Mouse (Mus musculus) megakaryocyte-erythroid progenitor cell, adult 5 weeks (primary cell): Measurements from ENCODE around the gene Ubn2. TPM values are rescaled to one million over a fixed set of nuclear protein-coding genes. Genes with fewer than 3 reads are reported as not detected.

Experiments used
- polyA plus RNA-seq: library from polyadenylated mRNA; stranded (reverse); fragments of >175 nt; gene quantifications from 2 replicates; pipeline ENCODE4 v1.2.3, GENCODE M21; 2012

Ubn2 gene
- 3.0 and 4.4 TPM in 2 replicates for polyA plus RNA-seq

GRCm38 (mm10) chr6:38433261-38434033 lies at the start of gene Ubn2:
Gene Ubn2 (plus strand): TSS chr6:38433950.

GRCm38 (mm10) chr6:38533428-38534405 lies 100.0 kb downstream of the Ubn2 start, which contains the start of gene Fmc1:
Gene Fmc1 (plus strand): TSS chr6:38533502.

DNA sequence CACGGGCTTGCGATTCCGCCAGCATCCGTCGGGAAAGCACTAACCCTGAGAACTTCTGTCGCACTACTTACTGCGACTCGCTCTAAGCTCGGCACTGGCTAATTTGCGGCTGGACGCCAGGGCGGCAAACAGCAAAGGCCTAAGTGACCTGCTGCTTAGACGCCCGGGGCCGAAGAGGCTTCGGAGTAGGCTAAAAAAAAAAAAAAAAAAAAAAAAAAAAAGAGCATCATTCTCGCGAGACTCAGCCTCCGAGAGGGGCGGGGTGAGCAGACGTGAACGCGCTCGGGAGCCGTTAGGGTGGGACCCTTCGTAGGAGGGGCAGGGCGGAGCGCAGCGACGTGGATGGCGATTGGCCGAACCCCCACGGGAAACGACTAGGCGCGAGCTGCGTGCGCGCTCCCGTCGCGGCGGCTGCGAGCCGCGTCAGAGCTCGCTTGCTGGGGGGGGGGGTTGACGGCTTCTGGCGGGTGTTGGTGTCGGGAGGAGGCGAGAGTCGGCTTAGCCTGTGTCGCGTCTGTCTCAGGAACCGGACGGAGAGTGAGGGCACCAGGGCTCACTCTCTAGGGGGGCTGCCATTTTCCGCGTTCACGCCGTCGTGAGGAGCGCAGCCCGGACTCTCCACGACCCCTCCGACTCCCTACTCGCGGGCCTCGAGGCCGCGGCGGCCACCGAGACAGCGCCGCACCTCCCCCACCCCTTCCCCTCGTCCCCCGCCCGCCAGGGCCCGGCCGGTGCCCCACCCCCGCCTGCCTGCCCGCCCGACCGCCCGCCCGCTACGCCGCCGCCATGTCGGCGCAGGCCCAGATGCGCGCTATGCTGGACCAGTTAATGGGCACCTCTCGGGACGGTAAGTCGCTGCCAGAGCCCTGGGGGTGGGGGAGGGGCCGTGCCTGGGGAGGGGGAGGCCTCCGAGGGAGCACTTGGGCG lies 117.6 kb downstream of the Ubn2 start, which contains the start of gene Luc7l2:
TSS of gene Luc7l2 (plus strand) at position 273 of the 927 bp plus-strand sequence.

Other genes starting within 250 kb of the Ubn2 start
- gene D630045J12Rik, start 179.9 kb upstream of the Ubn2 start, polyA plus RNA-seq, result 1.3 and 2.6 TPM in 2 replicates
- 1.6 and 1.9 TPM in 2 replicates for gene Zc3hav1l, start 134.7 kb upstream of the Ubn2 start, polyA plus RNA-seq
- 27.8 and 30.1 TPM in 2 replicates for gene Zc3hav1, start 79.3 kb upstream of the Ubn2 start, polyA plus RNA-seq
- 0.13 and 0.18 TPM in 2 replicates for gene Ttc26, start 52.5 kb upstream of the Ubn2 start, polyA plus RNA-seq
- 202 and 217 TPM in 2 replicates for gene Fmc1, start 99.6 kb downstream of the Ubn2 start, polyA plus RNA-seq
- gene Luc7l2, start 117.4 kb downstream of the Ubn2 start, polyA plus RNA-seq, result 75.7 and 91.4 TPM in 2 replicates
- 0.63 and 0.65 TPM in 2 replicates for gene Klrg2, start 203.3 kb downstream of the Ubn2 start, polyA plus RNA-seq
- gene Clec2l, start 229.1 kb downstream of the Ubn2 start, polyA plus RNA-seq, result 0.17 and 0.37 TPM in 2 replicates